Mouse (Mus musculus) left cerebral cortex, adult 2 months (tissue): ENCODE measurements around the gene Arid1a. TPM values are rescaled to one million over a fixed set of nuclear protein-coding genes. Genes with fewer than 3 reads are reported as not detected.

Source experiments
- DNase-seq, 2 experiments: peaks; one replicate each; pipeline ENCODE4 v3.0.0; 2021 to 2022; ENCODE audit warnings: low spot score in 2 of 2, mixed read lengths in 1 of 2; ENCODE audit errors: extremely low spot score in 1 of 2
- H3K27ac ChIP-seq: fragments of 200-600 bp; 2 replicates; pipeline ENCODE4 v1.8.1; 2022
- H3K4me3 ChIP-seq: fragments of 200-600 bp; 2 replicates; pipeline ENCODE4 v1.8.1; 2022
- CTCF ChIP-seq: fragments of 200-600 bp; IDR thresholded peaks from 2 replicates; pipeline ENCODE4 v1.8.1; 2022; ENCODE audit warnings: antibody characterized with exemption, mild to moderate bottlenecking, moderate library complexity
- intact Hi-C: fragments of 180-260 bp; cut with DNase I; formaldehyde crosslinking; loops from one replicate; pipeline ENCODE4 v1.15.1; 2025
- long read RNA-seq, 2 experiments: library from polyadenylated mRNA; stranded (forward); transcript quantifications; one replicate each; pipeline ENCODE4 v2.0.0; 2021; ENCODE audit warnings: borderline mapping rate in 2 of 2
- total RNA-seq, 2 experiments: library from RNA; stranded (reverse); gene quantifications; 2 replicates each; pipeline ENCODE4 v1.2.3; 2021

Gene Arid1a
- 10 to 100 TPM; 90.9 to 98.6 TPM for total RNA-seq
- long read RNA-seq, experiment 1, full-length matches to known transcripts = 8 of 74 reads
- long read RNA-seq, experiment 1, partial matches to known transcripts = 48 of 74 reads
- long read RNA-seq, experiment 1, other reads (novel, unspliced or antisense) = 18 of 74 reads
- long read RNA-seq, experiment 2, full-length matches to known transcripts = 8 of 56 reads
- long read RNA-seq, experiment 2, partial matches to known transcripts = 42 of 56 reads
- long read RNA-seq, experiment 2, other reads (novel, unspliced or antisense) = 6 of 56 reads

- Histone ChIP-seq H3K27ac (peak within 1 kb of the TSS; percentile 87), H3K4me3 (peak within 1 kb of the TSS; percentile 47)
- no peak for TF ChIP-seq CTCF
- intact Hi-C loops = loop anchor here (1.0 to 10.0 kb wide), 4 partner anchors 28 to 162 kb away; no protein-coding TSS in a partner anchor
- peak; percentile 93 to 95 for DNase-seq
Measured at GRCm38 (mm10) chr4:133756514-133757268, at the start of gene Arid1a. Gene Arid1a (minus strand): TSS chr4:133756769.

DNA sequence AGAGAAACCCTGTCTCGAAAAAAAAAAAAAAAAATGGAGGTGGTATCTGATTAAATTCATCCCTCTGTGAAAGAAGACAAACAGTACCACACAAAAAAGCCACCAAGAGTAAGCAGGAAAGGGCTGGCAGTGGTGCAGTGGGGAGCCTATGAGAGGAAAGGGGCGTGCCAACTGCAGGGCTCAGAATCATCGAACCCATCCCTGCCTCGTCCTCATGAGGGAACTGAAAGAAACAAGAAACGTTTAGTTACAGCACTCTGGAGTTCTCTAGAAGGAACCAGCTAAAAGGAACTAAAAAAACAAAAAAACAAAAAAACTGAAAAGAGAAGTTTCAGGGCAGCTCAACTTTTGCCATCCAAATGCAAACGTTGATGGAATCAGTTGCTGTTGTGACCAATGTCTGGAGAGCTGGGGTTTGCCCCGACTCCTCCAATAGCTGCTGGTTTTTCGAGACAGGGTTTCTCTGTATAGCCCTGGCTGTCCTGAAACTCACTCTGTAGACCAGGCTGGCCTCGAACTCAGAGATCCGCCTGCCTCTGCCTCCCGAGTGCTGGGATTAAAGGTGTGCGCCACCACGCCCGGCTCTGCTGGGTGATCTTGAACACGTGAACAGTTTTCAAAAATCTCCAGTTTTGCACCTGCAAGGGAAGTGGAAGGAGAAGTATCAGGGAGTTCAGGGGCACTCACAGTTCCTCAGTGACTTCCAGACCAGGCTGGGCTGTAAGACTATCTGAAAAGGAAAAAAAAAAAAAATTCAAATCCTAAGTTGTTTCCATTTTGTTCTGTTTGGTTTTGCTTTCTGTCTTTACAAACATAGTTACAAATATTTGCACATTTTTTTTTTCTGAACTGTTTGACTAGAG is 48.1 kb upstream of the Arid1a start:
- DNase-seq = no peak

DNA sequence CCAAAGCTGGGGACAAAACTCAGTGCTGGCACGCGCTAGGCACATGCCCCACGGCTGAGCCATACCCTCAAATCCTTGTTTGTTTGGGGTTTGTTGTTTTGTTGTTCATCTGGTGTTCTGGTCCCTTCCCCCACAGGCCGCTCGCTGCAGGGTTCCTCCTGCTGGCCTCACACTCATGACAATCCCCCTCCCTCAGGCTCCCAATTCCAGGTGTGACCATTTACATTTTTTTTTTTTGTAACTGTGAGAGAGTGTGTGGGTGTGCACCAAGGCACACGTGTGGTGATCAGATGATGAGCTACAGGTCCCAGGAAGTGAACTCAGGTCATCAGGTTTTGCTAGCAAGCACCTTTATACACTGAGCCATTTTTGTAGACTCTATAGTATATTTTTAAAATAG is 44.0 kb upstream of the Arid1a start:
- no peak for TF ChIP-seq CTCF
- intact Hi-C loops = no loop called here
- Histone ChIP-seq H3K27ac (no peak overlapping the region), H3K4me3 (no peak overlapping the region)
- DNase-seq = no peak

More for the DNA sequence above, 48.1 kb upstream of the Arid1a start:
- intact Hi-C loops = no loop called here
- no peak overlapping the region for H3K27ac ChIP-seq
- TF ChIP-seq CTCF = no peak
- H3K4me3 ChIP-seq = no peak overlapping the region

- no peak for TF ChIP-seq CTCF
- intact Hi-C loops = loop anchor here (5.0 kb wide), 1 partner anchor 149 kb away; no protein-coding TSS in a partner anchor
Measured at GRCm38 (mm10) chr4:133793269-133793668, 36.7 kb upstream of the Arid1a start.

DNA sequence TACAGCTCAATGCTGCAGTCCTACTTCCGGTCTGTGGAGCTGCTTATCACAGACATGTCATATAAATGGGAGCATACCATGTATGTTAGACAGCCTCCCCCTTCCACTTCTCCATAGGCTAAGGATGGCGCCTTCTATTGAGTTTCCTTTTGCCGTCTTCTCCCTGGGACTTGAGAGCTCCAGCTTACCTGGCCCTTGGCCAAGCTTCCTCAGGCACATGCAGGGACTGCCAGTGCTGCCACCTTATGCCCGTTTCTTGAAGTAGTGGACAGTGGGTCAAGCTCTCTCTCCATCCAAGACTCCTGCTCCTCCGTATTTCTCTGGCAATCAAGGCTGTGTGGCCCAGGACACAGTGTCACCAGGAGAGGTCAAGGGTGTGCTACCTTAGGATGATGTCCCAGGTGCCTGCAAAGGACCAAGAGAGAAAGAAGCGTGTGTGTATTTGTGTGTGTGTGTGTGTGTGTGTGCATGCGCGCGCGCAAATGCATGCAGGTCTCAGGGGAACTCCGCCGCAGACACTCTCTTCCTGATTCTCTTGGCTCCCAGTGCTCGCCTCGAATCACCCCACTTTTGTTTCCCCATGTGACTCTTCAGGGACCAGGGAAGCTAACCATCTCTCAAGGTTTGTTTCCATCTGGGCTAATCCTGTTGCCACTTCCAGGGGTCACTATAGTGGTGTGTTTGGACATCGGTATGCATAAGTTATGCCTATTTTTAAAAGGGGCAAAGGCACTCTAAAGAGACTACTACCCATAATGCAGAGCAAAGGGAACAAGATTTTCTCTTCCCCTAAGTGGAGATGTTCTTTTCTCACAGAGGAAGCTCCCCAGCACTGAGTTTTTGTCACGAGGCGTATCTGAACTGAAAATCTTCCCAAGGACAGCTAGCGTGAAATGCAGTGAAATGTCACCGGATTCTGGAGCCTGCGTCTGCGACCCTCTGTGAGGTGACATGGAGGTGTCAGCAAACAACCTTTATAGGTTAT is 18.3 kb upstream of the Arid1a start:
- intact Hi-C loops = loop anchor here (1.0 kb wide), 1 partner anchor 104 kb away; no protein-coding TSS in a partner anchor
- no peak overlapping the region for H3K4me3 ChIP-seq
- no peak overlapping the region for H3K27ac ChIP-seq
- TF ChIP-seq CTCF = peak; percentile 59
- DNase-seq = peak; percentile 58 to 63

More at GRCm38 (mm10) chr4:133793269-133793668, 36.7 kb upstream of the Arid1a start:
- H3K4me3 ChIP-seq = no peak overlapping the region
- H3K27ac ChIP-seq = no peak overlapping the region
- no peak for DNase-seq

- intact Hi-C loops = no loop called here
- TF ChIP-seq CTCF = no peak
- H3K27ac ChIP-seq = no peak overlapping the region
Measured at GRCm38 (mm10) chr4:133769157-133769556, 12.6 kb upstream of the Arid1a start.

GRCm38 (mm10) chr4:133763112-133763511 is 6.5 kb upstream of the Arid1a start:
- TF ChIP-seq CTCF = no peak
- no peak overlapping the region for H3K27ac ChIP-seq
- no peak overlapping the region for H3K4me3 ChIP-seq
- DNase-seq = no peak
- intact Hi-C loops = no loop called here

More at GRCm38 (mm10) chr4:133769157-133769556, 12.6 kb upstream of the Arid1a start:
- H3K4me3 ChIP-seq = no peak overlapping the region
- no peak for DNase-seq

GRCm38 (mm10) chr4:133759659-133760058 is 3.1 kb upstream of the Arid1a start:
- DNase-seq = no peak
- Histone ChIP-seq H3K27ac (no peak overlapping the region), H3K4me3 (no peak overlapping the region)
- intact Hi-C loops = loop anchor here (10.0 kb wide), 1 partner anchor 165 kb away; no protein-coding TSS in a partner anchor
- TF ChIP-seq CTCF = no peak

DNA sequence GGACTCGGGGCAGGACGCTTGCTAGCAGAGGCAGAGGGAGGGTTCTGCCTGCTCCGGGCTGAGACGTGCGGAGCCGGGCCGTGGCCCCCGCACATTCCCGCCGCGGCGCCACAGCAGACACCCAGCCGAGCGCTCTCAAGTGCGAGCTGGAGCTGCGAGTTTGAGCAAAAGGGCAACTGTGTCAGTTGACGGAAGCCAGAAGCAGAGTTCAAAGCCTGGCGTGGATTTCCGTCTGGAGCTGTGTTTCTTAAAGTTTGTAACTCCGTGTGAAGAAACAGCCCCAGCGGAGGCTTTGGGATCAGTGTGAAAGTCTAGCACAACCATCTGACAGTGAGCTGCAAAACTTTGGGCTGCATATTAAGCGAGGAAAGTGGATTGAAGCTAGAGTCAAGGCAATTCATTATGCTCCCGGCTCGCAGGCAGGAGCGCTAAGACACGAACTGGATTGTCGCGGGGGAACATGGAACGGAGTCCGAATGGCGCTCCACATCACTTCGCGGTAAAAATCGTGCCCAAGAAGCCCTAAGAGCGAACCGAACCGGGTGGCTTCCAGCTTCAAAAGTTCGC is 783 bp upstream of the Arid1a start:
- peak; percentile 1 for TF ChIP-seq CTCF
- peak; percentile 83 for DNase-seq
- intact Hi-C loops = loop anchor here (1.0 to 10.0 kb wide), 4 partner anchors 29 to 163 kb away; no protein-coding TSS in a partner anchor
- Histone ChIP-seq H3K4me3 (peak overlapping the region; percentile 47), H3K27ac (peak overlapping the region; percentile 87)

DNA sequence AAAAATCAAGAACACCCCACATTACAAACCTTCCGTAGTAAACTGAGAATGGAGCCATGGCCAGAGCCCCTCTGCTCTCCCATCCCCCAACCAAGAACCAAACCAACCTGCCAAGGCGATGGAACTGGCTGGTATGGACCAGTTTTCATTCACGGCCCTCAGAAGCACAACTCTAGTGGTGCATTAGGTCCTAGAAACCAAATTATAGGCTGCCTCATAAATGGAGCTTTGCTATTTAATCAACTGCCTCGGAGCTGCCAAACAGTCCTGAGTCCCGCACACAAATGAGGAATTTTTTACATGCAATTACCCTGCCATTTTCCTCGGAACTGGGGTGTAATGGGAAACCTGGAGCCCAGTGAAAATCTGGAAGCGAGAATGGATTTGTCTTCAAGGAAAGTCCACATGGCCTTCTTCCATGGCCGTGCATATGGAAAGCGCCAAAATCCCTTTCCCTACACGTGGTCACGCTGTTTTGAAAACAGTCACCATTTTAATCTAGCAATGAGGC is 653 bp downstream of the Arid1a start:
- intact Hi-C loops = loop anchor here (2.0 to 10.0 kb wide), 2 partner anchors 27 to 161 kb away; no protein-coding TSS in a partner anchor
- DNase-seq = no peak
- no peak for TF ChIP-seq CTCF
- Histone ChIP-seq H3K4me3 (peak overlapping the region; percentile 47), H3K27ac (peak overlapping the region; percentile 87)
